Mouse (Mus musculus) cerebellum, adult 2 months (tissue): ENCODE measurements at regions not wholly inside any gene's neighbourhood (a gene's known extent, or its start where the extent isn't known, plus 50 kb on each side); places are given as distances from the start of the nearest gene placed in this dataset.

Experiments
- CTCF ChIP-seq: fragments of 200-500 bp; IDR thresholded peaks from 2 replicates; pipeline ENCODE4 v1.5.1; 2011; ENCODE audit warnings: low read depth, mild to moderate bottlenecking, control low read depth, low read length, moderate library complexity, borderline replicate concordance; ENCODE audit not compliant: insufficient read depth
- POLR2A ChIP-seq: fragments of 200-500 bp; IDR thresholded peaks from 2 replicates; pipeline ENCODE4 v1.6.1; 2011; ENCODE audit warnings: low read length, control low read depth, borderline replicate concordance; ENCODE audit not compliant: insufficient read depth

DNA sequence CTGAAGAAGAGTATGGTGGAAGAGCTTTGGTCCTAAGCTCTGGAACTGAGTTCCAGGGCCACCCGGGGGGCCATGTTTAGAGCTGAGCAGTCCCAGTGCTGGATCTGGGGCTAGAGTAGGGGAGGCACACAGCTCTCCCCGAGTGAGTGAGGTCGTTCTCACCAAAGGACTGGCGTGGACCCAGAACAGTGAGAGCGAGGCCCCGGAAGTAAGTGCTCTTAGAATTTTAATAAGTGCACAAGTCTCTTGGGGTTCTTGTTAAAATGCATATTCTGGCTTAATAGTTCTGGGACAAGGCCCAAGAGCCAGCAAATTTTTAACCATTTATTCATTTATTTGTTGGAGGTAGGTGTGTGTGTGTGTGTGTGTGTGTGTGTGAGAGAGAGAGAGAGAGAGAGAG, 57.4 kb upstream of the Smndc1 start:
- no peak for TF ChIP-seq POLR2A
- no peak for TF ChIP-seq CTCF
